Mouse (Mus musculus) myocyte (in vitro differentiated cells): ENCODE results near the gene Unc45a. TPM values are rescaled to one million over a fixed set of nuclear protein-coding genes. Genes with fewer than 3 reads are reported as not detected.

Experiments used
- H3K27me3 ChIP-seq: one replicate; pipeline ENCODE4 v1.6.1; 2011; ENCODE audit not compliant: control insufficient read depth, insufficient read depth, insufficient read length
- H3K36me3 ChIP-seq: one replicate; pipeline ENCODE4 v1.6.1; 2011; ENCODE audit not compliant: control insufficient read depth, insufficient read depth
- H3K4me2 ChIP-seq: one replicate; pipeline ENCODE4 v1.6.1; 2011; ENCODE audit warnings: low read depth, control low read depth
- H3K4me3 ChIP-seq: one replicate; pipeline ENCODE4 v1.5.1; 2011; ENCODE audit warnings: mild to moderate bottlenecking, control low read depth, moderate library complexity
- H3K79me2 ChIP-seq: one replicate; pipeline ENCODE4 v1.6.1; 2011; ENCODE audit not compliant: control insufficient read depth, insufficient read depth
- H3ac ChIP-seq: one replicate; pipeline ENCODE4 v1.6.1; 2011; ENCODE audit not compliant: control insufficient read depth, insufficient read length
- CEBPB ChIP-seq: IDR thresholded peaks from 2 replicates; pipeline ENCODE4 v1.6.1; 2011; ENCODE audit warnings: mild to moderate bottlenecking, moderate library complexity; ENCODE audit not compliant: poor library complexity, insufficient read depth, severe bottlenecking
- E2F4 ChIP-seq: IDR thresholded peaks from one replicate; pipeline ENCODE4 v1.6.1; 2011; ENCODE audit warnings: mild to moderate bottlenecking, control low read depth, moderate library complexity; ENCODE audit not compliant: insufficient read depth
- MAX ChIP-seq: IDR thresholded peaks from one replicate; pipeline ENCODE4 v1.6.1; 2011; ENCODE audit warnings: low read depth, mild to moderate bottlenecking, control low read depth
- MYOD1 ChIP-seq, 3 experiments: IDR thresholded peaks; one replicate each; pipeline ENCODE4 v1.6.1; 2011; ENCODE audit warnings: control low read depth in 2 of 3, low read depth in 2 of 3, mild to moderate bottlenecking in 2 of 3, moderate library complexity in 1 of 3; ENCODE audit not compliant: insufficient read length in 2 of 3, control insufficient read depth in 1 of 3
- MYOG ChIP-seq, 3 experiments: IDR thresholded peaks; one replicate each; pipeline ENCODE4 v1.6.1; 2011; ENCODE audit warnings: control low read depth in 2 of 3, low read depth in 2 of 3, mild to moderate bottlenecking in 2 of 3; ENCODE audit not compliant: insufficient read length in 2 of 3, control insufficient read depth in 1 of 3, insufficient read depth in 1 of 3
- POLR2A ChIP-seq: IDR thresholded peaks from one replicate; pipeline ENCODE4 v1.6.1; 2011; ENCODE audit warnings: low read depth, mild to moderate bottlenecking, control low read depth, moderate library complexity; ENCODE audit not compliant: insufficient read length
- POLR2AphosphoS2 ChIP-seq: IDR thresholded peaks from one replicate; pipeline ENCODE4 v1.6.1; 2011; ENCODE audit warnings: low read depth, control low read depth; ENCODE audit not compliant: insufficient read length
- REST ChIP-seq: IDR thresholded peaks from one replicate; pipeline ENCODE4 v1.6.1; 2011; ENCODE audit warnings: mild to moderate bottlenecking, control low read depth, moderate library complexity; ENCODE audit not compliant: insufficient read depth, insufficient read length
- SRF ChIP-seq: IDR thresholded peaks from one replicate; pipeline ENCODE4 v1.6.1; 2011; ENCODE audit warnings: low read depth; ENCODE audit not compliant: control insufficient read depth, insufficient read length
- TCF12 ChIP-seq: IDR thresholded peaks from one replicate; pipeline ENCODE4 v1.6.1; 2011; ENCODE audit warnings: mild to moderate bottlenecking, control low read depth; ENCODE audit not compliant: poor library complexity, insufficient read depth, severe bottlenecking
- TCF3 ChIP-seq: IDR thresholded peaks from one replicate; pipeline ENCODE4 v1.6.1; 2011; ENCODE audit warnings: low read depth, control low read depth; ENCODE audit not compliant: insufficient read length
- USF1 ChIP-seq: IDR thresholded peaks from one replicate; pipeline ENCODE4 v1.6.1; 2011; ENCODE audit warnings: low read depth, mild to moderate bottlenecking, control low read depth, moderate library complexity
- polyA plus RNA-seq: library from polyadenylated mRNA; unstranded; fragments of >200 nt; fragmentation: generic; extraction: Trizol; gene quantifications from one replicate; pipeline ENCODE4 v1.2.1, GENCODE M21; 2012; ENCODE audit warnings: missing spikeins

Gene Unc45a
- polyA plus RNA-seq, 1 experiment = 38.4 TPM

DNA sequence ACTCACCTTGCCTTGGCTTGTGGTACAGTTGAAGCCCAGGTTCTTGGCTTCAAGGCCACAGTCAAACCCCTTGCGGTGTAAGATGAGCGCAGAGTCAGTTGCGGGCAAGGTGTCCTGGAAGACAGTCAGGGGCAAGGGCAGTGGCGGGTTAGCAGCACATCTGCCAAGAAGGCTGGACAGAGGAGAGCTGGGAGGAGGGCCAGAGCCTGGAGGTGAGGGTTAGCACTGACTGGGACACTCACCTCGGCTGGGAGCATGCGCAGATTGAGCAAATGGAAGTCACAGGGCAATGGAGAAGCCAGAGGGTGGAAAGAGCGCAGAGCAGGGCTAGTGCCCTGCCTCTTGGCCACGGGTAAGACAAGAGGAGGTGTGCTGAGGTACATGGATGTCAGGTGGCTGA lies 12.1 kb upstream of the Unc45a start:
- Histone ChIP-seq H3K36me3 (peaks cover 3% of the 10 kb centered on the region), H3K27me3 (no peaks in the 10 kb centered on the region), H3K79me2 (no peaks in the 10 kb centered on the region), H3K4me2 (no peak overlapping the region), H3K4me3 (no peak overlapping the region), H3ac (no peak overlapping the region)
- TF ChIP-seq E2F4 = no peak
- TF ChIP-seq POLR2A = no peak
- no peak for TF ChIP-seq SRF
- TF ChIP-seq MYOD1 (IDR thresholded peaks at IDR 0.05; ENCODE audit: control insufficient read depth in 1 of 3, insufficient read length in 2 of 3, low read depth in 2 of 3) = no peak
- no peak for TF ChIP-seq REST
- no peak for TF ChIP-seq TCF3
- no peak for TF ChIP-seq CEBPB
- TF ChIP-seq MYOG (IDR thresholded peaks at IDR 0.05; ENCODE audit: control insufficient read depth in 1 of 3, insufficient read depth in 1 of 3, insufficient read length in 2 of 3, low read depth in 2 of 3) = no peak
- no peak for TF ChIP-seq MAX
- no peak for TF ChIP-seq POLR2AphosphoS2
- no peak for TF ChIP-seq TCF12

GRCm38 (mm10) chr7:80350808-80351207 lies 10.0 kb upstream of the Unc45a start:
- Histone ChIP-seq H3K36me3 (peaks cover 3% of the 10 kb centered on the region), H3K4me3 (no peak overlapping the region), H3K27me3 (no peaks in the 10 kb centered on the region), H3K79me2 (no peaks in the 10 kb centered on the region), H3K4me2 (no peak overlapping the region), H3ac (no peak overlapping the region)
- TF ChIP-seq E2F4 (no peak), TCF3 (no peak), CEBPB (no peak), USF1 (no peak), SRF (no peak), MAX (no peak), MYOD1 (IDR thresholded peaks at IDR 0.05; ENCODE audit: control insufficient read depth in 1 of 3, insufficient read length in 2 of 3, low read depth in 2 of 3) (no peak), POLR2AphosphoS2 (no peak), TCF12 (no peak), POLR2A (no peak), REST (no peak)

- Histone ChIP-seq H3K36me3 (peaks cover 3% of the 10 kb centered on the region), H3K4me3 (no peak overlapping the region), H3K27me3 (no peaks in the 10 kb centered on the region), H3K79me2 (no peaks in the 10 kb centered on the region), H3K4me2 (peak overlapping the region; percentile 38), H3ac (no peak overlapping the region)
- TF ChIP-seq CEBPB = no peak
- TF ChIP-seq POLR2AphosphoS2 = no peak
- TF ChIP-seq REST = no peak
- no peak for TF ChIP-seq TCF3
- TF ChIP-seq POLR2A = no peak
- no peak for TF ChIP-seq TCF12
- TF ChIP-seq SRF = no peak
- TF ChIP-seq MAX = no peak
Observed at GRCm38 (mm10) chr7:80347670-80348586, 7.1 kb upstream of the Unc45a start.

DNA sequence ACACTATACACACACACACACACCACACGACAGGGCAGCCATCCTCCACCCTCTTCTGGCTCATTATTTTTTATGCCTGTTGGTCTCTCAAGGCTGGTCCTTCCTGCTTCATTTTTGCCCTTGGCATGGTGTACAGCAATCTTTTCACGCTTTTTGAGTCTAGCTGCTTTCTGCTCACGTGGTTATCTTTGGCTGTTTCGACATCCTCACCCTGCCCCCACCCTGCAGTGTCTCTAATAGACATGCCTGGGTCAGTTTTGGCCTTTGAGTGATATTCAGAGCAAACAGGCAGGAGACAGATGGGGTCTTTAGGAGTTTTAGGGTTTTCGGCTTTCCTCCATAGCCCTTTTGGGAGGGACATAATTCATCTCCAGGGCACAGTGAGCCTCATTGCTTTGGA lies 6.0 kb upstream of the Unc45a start:
- H3K4me2 ChIP-seq = peak overlapping the region; percentile 56
- TF ChIP-seq REST = no peak
- TF ChIP-seq POLR2AphosphoS2 = no peak
- no peak for TF ChIP-seq MYOD1 (IDR thresholded peaks at IDR 0.05; ENCODE audit: control insufficient read depth in 1 of 3, insufficient read length in 2 of 3, low read depth in 2 of 3)
- no peak for TF ChIP-seq CEBPB
- TF ChIP-seq E2F4 = no peak
- TF ChIP-seq SRF = no peak
- TF ChIP-seq TCF12 = no peak
- H3K27me3 ChIP-seq = no peaks in the 10 kb centered on the region
- H3K4me3 ChIP-seq = no peak overlapping the region
- peaks cover 3% of the 10 kb centered on the region for H3K36me3 ChIP-seq
- H3ac ChIP-seq = no peak overlapping the region
- H3K79me2 ChIP-seq = no peaks in the 10 kb centered on the region

DNA sequence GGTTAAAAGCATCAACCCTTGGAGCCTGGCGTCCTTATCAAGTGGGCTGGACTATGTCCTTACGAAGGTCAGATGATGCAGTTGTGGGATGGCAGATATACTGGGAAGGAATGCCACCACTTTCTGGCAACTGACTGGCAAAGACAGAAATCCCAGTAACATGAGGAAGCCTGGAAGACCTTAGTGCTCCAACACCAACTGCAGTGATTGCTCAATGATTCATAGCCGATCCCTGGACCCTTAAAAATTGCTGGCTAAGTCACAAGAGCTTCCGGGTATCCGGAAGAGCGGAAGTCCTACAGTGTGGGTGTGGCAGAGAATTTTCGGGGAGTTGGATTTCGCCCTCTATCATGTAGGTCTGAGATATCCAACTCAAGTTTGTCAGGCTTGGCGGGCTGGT lies 5.4 kb upstream of the Unc45a start:
- Histone ChIP-seq H3K4me3 (no peak overlapping the region), H3ac (no peak overlapping the region), H3K36me3 (peaks cover 3% of the 10 kb centered on the region), H3K27me3 (no peaks in the 10 kb centered on the region), H3K79me2 (no peaks in the 10 kb centered on the region), H3K4me2 (peak overlapping the region; percentile 56)
- TF ChIP-seq REST = no peak
- TF ChIP-seq MAX = no peak
- no peak for TF ChIP-seq TCF12
- no peak for TF ChIP-seq E2F4
- peak; percentile 76; the same call in 1 of the 2 replicates for TF ChIP-seq CEBPB
- no peak for TF ChIP-seq POLR2AphosphoS2
- no peak for TF ChIP-seq USF1
- TF ChIP-seq TCF3 = no peak
- peak in 1 of 3 experiments; percentile 13 for TF ChIP-seq MYOD1 (IDR thresholded peaks at IDR 0.05; ENCODE audit: control insufficient read depth in 1 of 3, insufficient read length in 2 of 3, low read depth in 2 of 3)
